Mouse (Mus musculus) spleen, adult 2 months (tissue): ENCODE measurements around the gene Sync.

Experiments
- CTCF ChIP-seq: fragments of 200-500 bp; IDR thresholded peaks from 2 replicates; pipeline ENCODE4 v1.5.1; 2011; ENCODE audit warnings: mild to moderate bottlenecking, inconsistent platforms; ENCODE audit not compliant: insufficient read depth, insufficient read length, insufficient replicate concordance; ENCODE audit errors: extremely low read depth
- POLR2A ChIP-seq: fragments of 200-500 bp; IDR thresholded peaks from 2 replicates; pipeline ENCODE4 v1.6.1; 2011; ENCODE audit warnings: low read depth, low read length, inconsistent platforms

GRCm38 (mm10) chr4:129254571-129254970, 32.8 kb upstream of the Sync start:
- TF ChIP-seq CTCF (no peak), POLR2A (no peak)
